Mouse (Mus musculus): ENCODE results near the gene Clstn1.

The Clstn1 gene

GRCm38 (mm10) chr4:149634966-149635365 is 48.7 kb downstream of the Clstn1 start:
- no peak for DNase-seq (ENCODE audit: low spot score in 2 of 2)

GRCm38 (mm10) chr4:149635915-149636415 is 49.7 kb downstream of the Clstn1 start:
- no peak for DNase-seq (ENCODE audit: low spot score in 2 of 2)

GRCm38 (mm10) chr4:149637942-149638341 is 51.7 kb downstream of the Clstn1 start:
- DNase-seq (ENCODE audit: low spot score in 2 of 2) = no peak

- no peak for DNase-seq (ENCODE audit: low spot score in 2 of 2)
These were observed 54.6 kb downstream of the Clstn1 start for GRCm38 (mm10) chr4:149640831-149641230.

- DNase-seq (ENCODE audit: low spot score in 2 of 2) = no peak
These were observed 55.1 kb downstream of the Clstn1 start for GRCm38 (mm10) chr4:149641400-149641799.

GRCm38 (mm10) chr4:149641956-149642355 is 55.7 kb downstream of the Clstn1 start:
- no peak for DNase-seq (ENCODE audit: low spot score in 2 of 2)

GRCm38 (mm10) chr4:149645761-149646160 is 59.5 kb downstream of the Clstn1 start:
- no peak for DNase-seq (ENCODE audit: low spot score in 2 of 2)

- DNase-seq (ENCODE audit: low spot score in 2 of 2) = no peak
These were observed 62.0 kb downstream of the Clstn1 start for GRCm38 (mm10) chr4:149648031-149648805.

- DNase-seq (ENCODE audit: low spot score in 2 of 2) = peak; percentile 72 to 78
These were observed 64.4 kb downstream of the Clstn1 start for GRCm38 (mm10) chr4:149650493-149651193.

GRCm38 (mm10) chr4:149654232-149654631 is 68.0 kb downstream of the Clstn1 start:
- DNase-seq (ENCODE audit: low spot score in 2 of 2) = peak in 1 of 2 experiments; percentile 48

GRCm38 (mm10) chr4:149657858-149658416 is 71.7 kb downstream of the Clstn1 start:
- DNase-seq (ENCODE audit: low spot score in 2 of 2) = no peak

- no peak for DNase-seq (ENCODE audit: low spot score in 2 of 2)
These were observed 73.3 kb downstream of the Clstn1 start for GRCm38 (mm10) chr4:149659495-149660116.

- DNase-seq (ENCODE audit: low spot score in 2 of 2) = no peak
These were observed 74.3 kb downstream of the Clstn1 start for GRCm38 (mm10) chr4:149660598-149660997.

GRCm38 (mm10) chr4:149661967-149662589 is 75.8 kb downstream of the Clstn1 start:
- no peak for DNase-seq (ENCODE audit: low spot score in 2 of 2)

- DNase-seq (ENCODE audit: low spot score in 2 of 2) = no peak
These were observed 77.7 kb downstream of the Clstn1 start for GRCm38 (mm10) chr4:149663849-149664503.

- no peak for DNase-seq (ENCODE audit: low spot score in 2 of 2)
These were observed 78.9 kb downstream of the Clstn1 start for GRCm38 (mm10) chr4:149665016-149665691.

GRCm38 (mm10) chr4:149665692-149666090 is 79.4 kb downstream of the Clstn1 start:
- no peak for DNase-seq (ENCODE audit: low spot score in 2 of 2)

- no peak for DNase-seq (ENCODE audit: low spot score in 2 of 2)
These were observed 84.9 kb downstream of the Clstn1 start for GRCm38 (mm10) chr4:149671175-149671574.

- DNase-seq (ENCODE audit: low spot score in 2 of 2) = no peak
These were observed 86.5 kb downstream of the Clstn1 start for GRCm38 (mm10) chr4:149672747-149673146.

- DNase-seq (ENCODE audit: low spot score in 2 of 2) = no peak
These were observed 88.6 kb downstream of the Clstn1 start for GRCm38 (mm10) chr4:149674814-149675377.

All from cerebellum, postnatal 4 days (tissue).